Mouse (Mus musculus) hindbrain, embryonic 16.5 days (tissue): ENCODE measurements around the gene Gsk3b. TPM values are rescaled to one million over a fixed set of nuclear protein-coding genes. Genes with fewer than 3 reads are reported as not detected.

Experiments used
- ATAC-seq: fragments of 200-750 bp; cut with Nextera tagmentation; 2 replicates; pipeline ENCODE4 v1.8.0; 2017; ENCODE audit warnings: moderate TSS enrichment, moderate library complexity
- H3K27ac ChIP-seq: fragments of 300-500 bp; sonication (generic); 2 replicates; pipeline ENCODE4 v1.5.1; 2014; ENCODE audit warnings: low read depth, mild to moderate bottlenecking, control low read depth, low read length, moderate library complexity
- H3K27me3 ChIP-seq: fragments of 300-500 bp; sonication (generic); replicated peaks from 2 replicates; pipeline ENCODE4 v1.6.1; 2014; ENCODE audit warnings: low read length; ENCODE audit not compliant: control insufficient read depth, insufficient read depth
- H3K36me3 ChIP-seq: fragments of 300-500 bp; sonication (generic); 2 replicates; pipeline ENCODE4 v1.6.1; 2014; ENCODE audit warnings: mild to moderate bottlenecking, low read length, moderate library complexity, mixed read lengths; ENCODE audit not compliant: control insufficient read depth, insufficient read depth
- H3K4me1 ChIP-seq: fragments of 300-500 bp; sonication (generic); 2 replicates; pipeline ENCODE4 v1.6.1; 2014; ENCODE audit warnings: low read depth, low read length; ENCODE audit not compliant: control insufficient read depth, insufficient read depth
- H3K4me2 ChIP-seq: fragments of 300-500 bp; sonication (generic); 2 replicates; pipeline ENCODE4 v1.6.1; 2014; ENCODE audit warnings: mild to moderate bottlenecking, low read length, control low read depth, moderate library complexity
- H3K4me3 ChIP-seq: fragments of 300-500 bp; sonication (generic); 2 replicates; pipeline ENCODE4 v1.5.1; 2014; ENCODE audit warnings: mild to moderate bottlenecking, low read length, control low read depth, moderate library complexity
- H3K9ac ChIP-seq: fragments of 300-500 bp; sonication (generic); 2 replicates; pipeline ENCODE4 v1.6.1; 2014; ENCODE audit warnings: low read depth, mild to moderate bottlenecking, control low read depth, low read length, moderate library complexity
- H3K9me3 ChIP-seq: fragments of 300-500 bp; sonication (generic); 2 replicates; pipeline ENCODE4 v1.6.1; 2014; ENCODE audit warnings: mild to moderate bottlenecking, low read length, moderate library complexity; ENCODE audit not compliant: control insufficient read depth
- WGBS: fragments of 180-500 bp; shearing (Covaris S2); extraction: QIAGEN DNeasy Blood & Tissue Kit; methylation state at CpG from one replicate; pipeline ENCODE4 v1.1.7; 2014; 5-methylcytosine and 5-hydroxymethylcytosine counted together
- polyA plus RNA-seq: library from polyadenylated mRNA; unstranded; fragments of >200 nt; fragmentation: Nextera tagmentation; extraction: Ambion mirVana; gene quantifications from 2 replicates; pipeline ENCODE4 v1.2.1, GENCODE M21; 2015

Gene Gsk3b
- polyA plus RNA-seq, 1 experiment from 2014 or later, result 131 TPM

DNA sequence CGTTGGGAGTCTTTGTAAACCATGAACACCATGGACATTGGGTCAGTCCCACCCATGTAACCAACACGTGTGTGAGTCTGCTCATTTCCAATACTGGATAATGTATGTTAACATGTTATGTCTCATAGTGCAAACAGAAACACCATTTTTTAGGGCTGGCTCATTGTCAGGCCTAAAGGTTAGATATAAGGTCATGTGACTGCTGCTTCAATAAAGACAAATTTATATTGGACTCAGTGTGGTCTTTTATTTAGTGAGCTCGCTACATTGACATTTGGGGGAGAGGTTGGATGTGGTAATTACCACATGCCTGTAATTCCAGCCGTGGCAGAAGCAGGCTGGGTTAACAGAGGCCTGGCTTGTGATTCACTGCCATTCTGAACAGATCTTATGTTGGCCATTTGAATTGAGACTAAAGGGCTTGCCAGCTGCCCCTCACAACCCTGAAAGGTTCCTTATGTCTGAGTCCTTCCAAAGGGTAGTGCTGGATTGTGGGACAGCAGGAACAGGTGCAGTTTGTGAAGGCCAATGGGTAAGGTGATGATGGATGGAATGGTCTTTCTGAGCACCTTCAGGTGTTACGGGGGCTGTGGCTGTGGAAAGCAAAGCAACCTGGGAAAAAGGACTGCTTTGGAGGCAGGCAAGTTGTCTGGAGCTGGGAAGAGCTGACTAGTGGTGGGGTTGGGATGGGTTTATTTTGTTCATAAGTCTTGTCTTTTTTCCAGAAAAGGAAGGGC, 157.2 kb downstream of the Gsk3b start:
- Histone ChIP-seq H3K9me3 (no peaks in the 10 kb centered on the region), H3K9ac (no peak overlapping the region), H3K4me1 (no peaks in the 10 kb centered on the region), H3K4me3 (no peak overlapping the region), H3K4me2 (no peak overlapping the region), H3K36me3 (peaks cover 3% of the 10 kb centered on the region; the same call in 1 of the 2 replicates), H3K27ac (no peak overlapping the region), H3K27me3 (no peaks in the 10 kb centered on the region)
- ATAC-seq, result no peak
- 79% methylated on average over 5 of the region's 5 CpGs for WGBS

GRCm38 (mm10) chr16:38248331-38248961, 159.6 kb downstream of the Gsk3b start:
- no peak overlapping the region for H3K4me2 ChIP-seq
- ATAC-seq, result no peak
- no peak overlapping the region for H3K27ac ChIP-seq
- no peak overlapping the region for H3K9ac ChIP-seq
- H3K27me3 ChIP-seq, result no peaks in the 10 kb centered on the region
- no peaks in the 10 kb centered on the region; the same call in 1 of the 2 replicates for H3K36me3 ChIP-seq
- H3K9me3 ChIP-seq, result no peaks in the 10 kb centered on the region
- 52% methylated on average over 13 of the region's 13 CpGs for WGBS
- H3K4me1 ChIP-seq, result no peaks in the 10 kb centered on the region
- H3K4me3 ChIP-seq, result no peak overlapping the region

GRCm38 (mm10) chr16:38250467-38250866, 161.7 kb downstream of the Gsk3b start:
- WGBS, result 93% methylated on average over 6 of the region's 6 CpGs
- Histone ChIP-seq H3K4me2 (no peak overlapping the region), H3K9ac (no peak overlapping the region), H3K36me3 (no peaks in the 10 kb centered on the region), H3K4me1 (no peaks in the 10 kb centered on the region), H3K27ac (no peak overlapping the region), H3K9me3 (no peaks in the 10 kb centered on the region), H3K4me3 (no peak overlapping the region), H3K27me3 (no peaks in the 10 kb centered on the region)
- no peak for ATAC-seq

GRCm38 (mm10) chr16:38254001-38254400, 165.2 kb downstream of the Gsk3b start:
- H3K4me3 ChIP-seq, result no peak overlapping the region
- H3K36me3 ChIP-seq, result no peaks in the 10 kb centered on the region
- no peak overlapping the region for H3K4me2 ChIP-seq
- H3K27me3 ChIP-seq, result no peaks in the 10 kb centered on the region
- ATAC-seq, result no peak
- H3K9me3 ChIP-seq, result no peaks in the 10 kb centered on the region
- whole genome bisulfite sequencing, result 78% methylated on average over 14 of the region's 14 CpGs
- H3K27ac ChIP-seq, result no peak overlapping the region
- H3K4me1 ChIP-seq, result no peaks in the 10 kb centered on the region
- no peak overlapping the region for H3K9ac ChIP-seq

GRCm38 (mm10) chr16:38255107-38255506, 166.3 kb downstream of the Gsk3b start:
- H3K27me3 ChIP-seq, result no peaks in the 10 kb centered on the region
- ATAC-seq, result no peak
- no peak overlapping the region for H3K9ac ChIP-seq
- no peak overlapping the region for H3K4me2 ChIP-seq
- H3K27ac ChIP-seq, result no peak overlapping the region
- H3K4me3 ChIP-seq, result no peak overlapping the region
- H3K4me1 ChIP-seq, result no peaks in the 10 kb centered on the region
- WGBS, result 76% methylated on average over 4 of the region's 4 CpGs
- no peaks in the 10 kb centered on the region for H3K9me3 ChIP-seq
- no peaks in the 10 kb centered on the region for H3K36me3 ChIP-seq

GRCm38 (mm10) chr16:38255927-38256326, 167.1 kb downstream of the Gsk3b start:
- no peak overlapping the region for H3K4me2 ChIP-seq
- ATAC-seq, result no peak

GRCm38 (mm10) chr16:38271601-38272000, 182.8 kb downstream of the Gsk3b start:
- Histone ChIP-seq H3K27ac (no peak overlapping the region), H3K4me3 (no peak overlapping the region), H3K9me3 (no peaks in the 10 kb centered on the region), H3K9ac (no peak overlapping the region), H3K36me3 (no peaks in the 10 kb centered on the region), H3K27me3 (no peaks in the 10 kb centered on the region), H3K4me1 (no peaks in the 10 kb centered on the region), H3K4me2 (no peak overlapping the region)
- WGBS, result 64% methylated on average over 3 of the region's 3 CpGs
- ATAC-seq, result no peak

More at GRCm38 (mm10) chr16:38255927-38256326, 167.1 kb downstream of the Gsk3b start:
- Histone ChIP-seq H3K9ac (no peak overlapping the region), H3K9me3 (no peaks in the 10 kb centered on the region), H3K4me3 (no peak overlapping the region), H3K36me3 (no peaks in the 10 kb centered on the region), H3K27ac (no peak overlapping the region), H3K27me3 (no peaks in the 10 kb centered on the region), H3K4me1 (no peaks in the 10 kb centered on the region)
- 92% methylated on average over 9 of the region's 9 CpGs for WGBS

DNA sequence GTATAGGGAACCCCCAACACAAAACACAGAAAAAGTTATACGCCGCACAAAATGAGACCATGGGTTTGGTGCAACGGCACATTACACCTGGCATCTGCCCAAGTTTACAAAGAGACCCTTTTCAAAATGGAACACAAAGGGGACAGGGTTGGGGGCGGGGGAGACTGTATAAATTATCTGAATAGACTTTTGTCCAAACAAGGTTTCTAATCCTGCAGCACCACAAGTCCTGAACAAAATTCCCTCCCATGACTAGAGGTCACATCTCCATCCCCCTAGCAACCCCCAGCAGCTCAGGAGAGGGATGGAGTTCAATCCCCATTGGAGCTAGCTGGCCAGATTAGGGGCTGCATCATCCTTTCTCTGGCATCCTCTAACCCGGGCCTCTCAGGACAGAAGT, 183.7 kb downstream of the Gsk3b start:
- Histone ChIP-seq H3K4me1 (no peaks in the 10 kb centered on the region), H3K4me3 (no peak overlapping the region), H3K27me3 (no peaks in the 10 kb centered on the region), H3K36me3 (no peaks in the 10 kb centered on the region), H3K9me3 (no peaks in the 10 kb centered on the region), H3K27ac (no peak overlapping the region), H3K9ac (no peak overlapping the region), H3K4me2 (no peak overlapping the region)
- WGBS, result 37% methylated on average over 5 of the region's 5 CpGs
- no peak for ATAC-seq

DNA sequence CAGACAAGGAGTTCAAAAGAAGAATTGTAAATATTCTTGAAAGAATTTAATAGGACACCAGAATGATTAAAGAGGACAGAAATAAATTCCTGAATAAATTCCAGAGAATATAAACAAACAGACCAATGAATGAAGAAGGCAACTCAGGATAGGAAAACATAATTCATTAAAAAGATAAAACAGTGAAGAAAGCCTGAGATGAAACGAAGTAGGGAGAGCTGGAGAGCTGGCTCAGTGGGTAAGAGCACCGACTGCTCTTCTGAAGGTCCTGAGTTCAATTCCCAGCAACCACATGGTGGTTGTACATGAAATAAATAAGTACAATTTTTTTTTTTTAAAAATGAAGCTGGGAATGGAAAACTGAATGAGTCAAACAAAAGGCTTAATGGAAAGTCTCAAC, 185.9 kb downstream of the Gsk3b start:
- H3K9me3 ChIP-seq, result no peaks in the 10 kb centered on the region
- WGBS, result 80% methylated on average over 2 of the region's 2 CpGs
- H3K4me3 ChIP-seq, result no peak overlapping the region
- H3K27ac ChIP-seq, result no peak overlapping the region
- no peaks in the 10 kb centered on the region for H3K27me3 ChIP-seq
- no peaks in the 10 kb centered on the region for H3K4me1 ChIP-seq
- ATAC-seq, result no peak
- H3K36me3 ChIP-seq, result no peaks in the 10 kb centered on the region
- H3K9ac ChIP-seq, result no peak overlapping the region
- H3K4me2 ChIP-seq, result no peak overlapping the region
